Mouse (Mus musculus) heart, embryonic 16.5 days (tissue): ENCODE results near the gene Pex26. TPM values are rescaled to one million over a fixed set of nuclear protein-coding genes. Genes with fewer than 3 reads are reported as not detected.

Source experiments
- ATAC-seq: fragments of 200-750 bp; cut with Nextera tagmentation; replicated peaks from 2 replicates; pipeline ENCODE4 v1.8.0; 2017; ENCODE audit warnings: moderate number of reproducible peaks; ENCODE audit not compliant: insufficient read depth, low FRiP score; ENCODE audit errors: extremely low read depth
- H3K27ac ChIP-seq: fragments of 300-500 bp; sonication (generic); 2 replicates; pipeline ENCODE4 v1.5.1; 2014; ENCODE audit warnings: mild to moderate bottlenecking, low read length, control low read depth, moderate library complexity
- H3K27me3 ChIP-seq: fragments of 300-500 bp; sonication (generic); 2 replicates; pipeline ENCODE4 v1.6.1; 2014; ENCODE audit warnings: low read length, mixed read lengths; ENCODE audit not compliant: control insufficient read depth, insufficient read depth
- H3K36me3 ChIP-seq: fragments of 300-500 bp; sonication (generic); 2 replicates; pipeline ENCODE4 v1.6.1; 2014; ENCODE audit not compliant: control insufficient read depth, insufficient read depth
- H3K4me1 ChIP-seq: fragments of 300-500 bp; sonication (generic); 2 replicates; pipeline ENCODE4 v1.6.1; 2014; ENCODE audit warnings: low read length, mixed read lengths; ENCODE audit not compliant: control insufficient read depth, insufficient read depth
- H3K4me2 ChIP-seq: fragments of 300-500 bp; sonication (generic); 2 replicates; pipeline ENCODE4 v1.6.1; 2014; ENCODE audit warnings: low read depth, mild to moderate bottlenecking, control low read depth, low read length
- H3K4me3 ChIP-seq: fragments of 300-500 bp; sonication (generic); 2 replicates; pipeline ENCODE4 v1.5.1; 2014; ENCODE audit warnings: mild to moderate bottlenecking, control low read depth, low read length
- H3K9ac ChIP-seq: fragments of 300-500 bp; sonication (generic); 2 replicates; pipeline ENCODE4 v1.6.1; 2014; ENCODE audit warnings: low read length, control low read depth
- H3K9me3 ChIP-seq: fragments of 300-500 bp; sonication (generic); replicated peaks from 2 replicates; pipeline ENCODE4 v1.6.1; 2016; ENCODE audit warnings: low read length; ENCODE audit not compliant: control insufficient read depth
- WGBS: fragments of 180-500 bp; shearing (Covaris S2); extraction: QIAGEN DNeasy Blood & Tissue Kit; methylation state at CpG from one replicate; pipeline ENCODE4 v1.1.7; 2014; 5-methylcytosine and 5-hydroxymethylcytosine counted together
- polyA plus RNA-seq: library from polyadenylated mRNA; unstranded; fragments of >200 nt; fragmentation: Nextera tagmentation; extraction: Ambion mirVana; gene quantifications from 2 replicates; pipeline ENCODE4 v1.2.1, GENCODE M21; 2015

Pex26 gene
- polyA plus RNA-seq, 1 experiment from 2014 or later: 6.7 TPM

GRCm38 (mm10) chr6:121210926-121211289, 27.4 kb downstream of the Pex26 start:
- H3K4me3 ChIP-seq: peak overlapping the region; percentile 60
- under 1% methylated on average over 12 of the region's 12 CpGs for WGBS
- H3K36me3 ChIP-seq: no peaks in the 10 kb centered on the region
- H3K27me3 ChIP-seq: peaks cover 13% of the 10 kb centered on the region; the same call in 1 of the 2 replicates
- no peak for ATAC-seq
- H3K27ac ChIP-seq: no peak overlapping the region
- H3K9me3 ChIP-seq: peaks cover 4% of the 10 kb centered on the region; the same call in 1 of the 2 replicates
- H3K4me2 ChIP-seq: peak overlapping the region; percentile 93
- H3K9ac ChIP-seq: peak overlapping the region; percentile 65
- peaks cover 14% of the 10 kb centered on the region for H3K4me1 ChIP-seq

DNA sequence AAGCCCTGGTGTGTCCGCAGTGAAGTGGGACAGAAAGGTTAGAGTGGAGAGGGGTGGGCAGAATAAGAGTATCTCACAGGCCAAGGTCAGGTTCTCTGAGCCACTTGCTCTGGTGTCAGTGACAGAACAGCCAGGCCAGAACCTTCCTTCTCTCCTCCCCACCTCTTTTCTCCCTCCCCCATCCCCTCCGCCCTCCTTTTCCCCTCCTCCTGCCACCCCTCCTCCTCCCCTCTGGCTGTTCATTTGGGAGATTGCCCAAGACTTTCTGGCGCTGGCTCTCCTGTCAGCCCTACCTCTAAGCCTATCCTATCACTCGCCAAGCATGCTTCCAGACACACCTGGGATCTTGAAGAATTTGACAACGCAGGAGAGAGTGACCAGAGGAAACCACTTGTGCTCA, 28.3 kb downstream of the Pex26 start:
- Histone ChIP-seq H3K4me3 (peak overlapping the region; percentile 60), H3K9me3 (peaks cover 4% of the 10 kb centered on the region; the same call in 1 of the 2 replicates), H3K36me3 (no peaks in the 10 kb centered on the region), H3K4me2 (peak overlapping the region; percentile 93), H3K27ac (no peak overlapping the region), H3K9ac (no peak overlapping the region), H3K4me1 (peaks cover 14% of the 10 kb centered on the region), H3K27me3 (peaks cover 13% of the 10 kb centered on the region; the same call in 1 of the 2 replicates)
- no peak for ATAC-seq
- WGBS: 12% methylated on average over 5 of the region's 5 CpGs

- Histone ChIP-seq H3K9me3 (peaks cover 2% of the 10 kb centered on the region; the same call in 1 of the 2 replicates), H3K36me3 (no peaks in the 10 kb centered on the region), H3K27ac (no peak overlapping the region), H3K4me1 (peaks cover 14% of the 10 kb centered on the region), H3K27me3 (peaks cover 13% of the 10 kb centered on the region; the same call in 1 of the 2 replicates), H3K4me3 (no peak overlapping the region), H3K9ac (no peak overlapping the region), H3K4me2 (no peak overlapping the region)
- WGBS: 57% methylated on average over 4 of the region's 4 CpGs
- no peak for ATAC-seq
These were observed 29.5 kb downstream of the Pex26 start for GRCm38 (mm10) chr6:121212988-121213387.

DNA sequence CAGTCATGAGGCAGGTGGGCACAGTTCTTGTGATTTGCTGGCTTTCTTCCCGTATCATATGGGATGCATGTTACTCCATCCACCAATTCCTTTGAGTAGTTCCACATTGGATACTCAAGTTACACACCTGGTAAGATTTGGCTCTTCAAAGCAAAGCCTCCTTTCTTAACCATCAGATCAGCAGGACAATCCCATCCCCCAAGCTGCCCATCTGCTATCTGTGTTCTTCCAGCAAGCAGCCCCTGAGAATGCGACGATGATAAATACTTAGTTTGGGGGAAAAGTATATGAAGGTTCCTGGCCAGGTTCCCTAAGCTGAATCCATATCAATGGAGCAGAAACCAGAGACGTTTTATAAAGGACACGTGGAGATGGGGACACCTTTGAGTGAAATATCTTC, 30.8 kb downstream of the Pex26 start:
- H3K27ac ChIP-seq: no peak overlapping the region
- peaks cover 13% of the 10 kb centered on the region; the same call in 1 of the 2 replicates for H3K27me3 ChIP-seq
- WGBS: 71% methylated on average over 5 of the region's 5 CpGs
- no peaks in the 10 kb centered on the region for H3K9me3 ChIP-seq
- H3K9ac ChIP-seq: no peak overlapping the region
- H3K4me3 ChIP-seq: no peak overlapping the region
- no peak overlapping the region for H3K4me2 ChIP-seq
- peaks cover 17% of the 10 kb centered on the region for H3K4me1 ChIP-seq
- no peaks in the 10 kb centered on the region for H3K36me3 ChIP-seq
- ATAC-seq: no peak

DNA sequence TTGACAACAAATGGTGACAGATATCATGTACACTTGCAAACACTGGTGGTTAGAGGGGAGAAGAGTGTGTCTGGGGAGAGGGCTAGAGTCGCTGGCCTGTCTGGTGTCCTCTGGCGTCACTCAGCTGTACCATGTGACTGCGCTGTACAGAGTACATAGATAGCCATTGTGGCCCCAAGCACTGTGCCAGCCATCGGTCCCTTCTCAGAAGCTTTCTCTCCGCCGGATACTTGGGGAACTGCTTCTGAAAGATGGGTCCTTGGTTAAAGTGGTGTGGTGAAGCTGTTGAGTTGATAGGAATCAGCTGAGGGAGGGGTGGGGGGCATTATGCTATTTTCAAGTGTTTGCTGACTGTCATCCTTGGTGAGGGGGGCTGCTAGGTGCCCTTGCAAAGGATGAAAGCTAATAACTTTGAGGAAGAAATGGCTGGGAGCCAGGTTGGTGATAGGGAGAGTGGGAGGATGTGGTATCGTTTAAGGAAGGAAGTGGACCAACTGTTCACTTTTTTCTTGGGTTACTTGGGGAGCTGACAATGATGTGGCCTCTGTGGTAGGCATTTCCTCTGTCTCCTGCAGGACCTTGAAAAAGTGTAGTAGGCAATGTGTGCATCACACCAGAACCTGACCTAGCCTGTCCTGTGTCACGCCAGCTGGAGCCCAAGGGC, 31.3 kb downstream of the Pex26 start:
- Histone ChIP-seq H3K4me2 (no peak overlapping the region), H3K9me3 (no peaks in the 10 kb centered on the region), H3K36me3 (no peaks in the 10 kb centered on the region), H3K27ac (no peak overlapping the region), H3K27me3 (peaks cover 10% of the 10 kb centered on the region; the same call in 1 of the 2 replicates), H3K9ac (no peak overlapping the region), H3K4me1 (peaks cover 20% of the 10 kb centered on the region), H3K4me3 (no peak overlapping the region)
- WGBS: 68% methylated on average over 8 of the region's 8 CpGs
- no peak for ATAC-seq

- WGBS: 62% methylated on average over 5 of the region's 5 CpGs
- Histone ChIP-seq H3K9me3 (no peaks in the 10 kb centered on the region), H3K9ac (no peak overlapping the region), H3K4me2 (no peak overlapping the region), H3K27ac (no peak overlapping the region), H3K36me3 (no peaks in the 10 kb centered on the region), H3K4me3 (no peak overlapping the region), H3K4me1 (peaks cover 17% of the 10 kb centered on the region), H3K27me3 (peaks cover 6% of the 10 kb centered on the region; the same call in 1 of the 2 replicates)
- ATAC-seq: no peak
These were observed 31.9 kb downstream of the Pex26 start for GRCm38 (mm10) chr6:121215336-121215735.

DNA sequence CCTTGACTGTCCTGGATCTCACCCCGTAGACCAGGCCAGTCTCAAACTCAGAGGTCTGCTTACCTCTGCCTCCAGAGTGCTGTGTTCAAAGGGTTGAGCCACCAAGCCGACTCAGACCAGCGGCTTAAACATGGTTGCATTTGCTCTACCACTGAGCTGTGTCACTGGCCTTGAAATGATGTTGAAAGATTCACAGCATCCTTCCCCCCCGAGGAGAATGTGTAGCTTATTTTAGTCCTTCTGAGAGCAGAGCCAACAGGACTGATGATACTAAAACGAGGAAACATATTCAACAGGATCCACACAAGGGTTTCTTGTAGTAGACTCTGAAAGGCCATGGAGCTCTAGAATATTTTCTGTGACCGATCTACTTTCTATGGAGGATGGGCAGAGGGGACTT, 32.4 kb downstream of the Pex26 start:
- H3K4me1 ChIP-seq: peaks cover 15% of the 10 kb centered on the region
- H3K9me3 ChIP-seq: no peaks in the 10 kb centered on the region
- H3K27ac ChIP-seq: no peak overlapping the region
- no peak overlapping the region for H3K4me3 ChIP-seq
- H3K9ac ChIP-seq: no peak overlapping the region
- peaks cover 3% of the 10 kb centered on the region; the same call in 1 of the 2 replicates for H3K27me3 ChIP-seq
- WGBS: 71% methylated on average over 6 of the region's 6 CpGs
- no peak for ATAC-seq
- H3K36me3 ChIP-seq: no peaks in the 10 kb centered on the region
- no peak overlapping the region for H3K4me2 ChIP-seq

GRCm38 (mm10) chr6:121216589-121217255, 33.3 kb downstream of the Pex26 start:
- no peak overlapping the region for H3K9ac ChIP-seq
- peaks cover 9% of the 10 kb centered on the region for H3K4me1 ChIP-seq
- no peak overlapping the region for H3K4me2 ChIP-seq
- no peaks in the 10 kb centered on the region for H3K36me3 ChIP-seq
- ATAC-seq: no peak
- no peaks in the 10 kb centered on the region; the same call in 1 of the 2 replicates for H3K27me3 ChIP-seq
- WGBS: 75% methylated on average over 5 of the region's 5 CpGs
- no peak overlapping the region for H3K4me3 ChIP-seq
- no peak overlapping the region for H3K27ac ChIP-seq
- no peaks in the 10 kb centered on the region for H3K9me3 ChIP-seq

DNA sequence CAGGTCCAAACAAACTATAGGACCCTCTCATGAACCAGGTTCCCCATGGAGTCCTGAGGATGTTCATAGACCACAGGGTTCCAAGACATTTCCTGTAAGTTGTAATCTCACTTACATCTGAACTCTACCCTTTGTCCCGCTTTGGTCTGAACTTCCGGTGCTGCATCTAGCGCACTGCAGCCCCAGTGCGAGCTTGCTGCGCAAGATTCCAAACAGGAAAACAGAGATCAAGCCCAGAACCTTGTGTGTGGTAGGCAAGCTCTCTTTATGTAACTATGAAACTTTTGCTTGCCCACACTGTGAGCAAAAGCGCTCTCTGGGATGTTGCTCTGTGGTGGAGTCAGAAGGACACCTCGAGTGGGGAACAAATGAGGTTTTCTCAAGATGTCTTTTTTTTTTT, 34.5 kb downstream of the Pex26 start:
- Histone ChIP-seq H3K27ac (no peak overlapping the region), H3K9me3 (no peaks in the 10 kb centered on the region), H3K4me2 (no peak overlapping the region), H3K4me1 (peaks cover 6% of the 10 kb centered on the region), H3K36me3 (no peaks in the 10 kb centered on the region), H3K4me3 (no peak overlapping the region), H3K27me3 (no peaks in the 10 kb centered on the region), H3K9ac (no peak overlapping the region)
- no peak for ATAC-seq
- 79% methylated on average over 7 of the region's 7 CpGs for WGBS
